Mouse (Mus musculus) stomach, postnatal 0 days (tissue): ENCODE data around the gene Wee2. TPM values are rescaled to one million over a fixed set of nuclear protein-coding genes. Genes with fewer than 3 reads are reported as not detected.

Experiments
- ATAC-seq: fragments of 200-750 bp; cut with Nextera tagmentation; 2 replicates; pipeline ENCODE4 v1.8.0; 2017; ENCODE audit not compliant: low FRiP score, low TSS enrichment
- DNase-seq: peaks from one replicate; pipeline ENCODE4 v3.0.0-alpha.2; 2016; ENCODE audit warnings: low spot score
- H3K27ac ChIP-seq: fragments of 300-500 bp; sonication (generic); replicated peaks from 2 replicates; pipeline ENCODE4 v1.5.1; 2014; ENCODE audit warnings: mild to moderate bottlenecking, control low read depth
- H3K27me3 ChIP-seq: fragments of 300-500 bp; sonication (generic); 2 replicates; pipeline ENCODE4 v1.6.1; 2014; ENCODE audit warnings: low read length; ENCODE audit not compliant: control insufficient read depth, insufficient read depth
- H3K36me3 ChIP-seq: fragments of 300-500 bp; sonication (generic); 2 replicates; pipeline ENCODE4 v1.6.1; 2014; ENCODE audit warnings: low read length, mixed read lengths; ENCODE audit not compliant: control insufficient read depth, insufficient read depth
- H3K4me1 ChIP-seq: fragments of 300-500 bp; sonication (generic); replicated peaks from 2 replicates; pipeline ENCODE4 v1.6.1; 2014; ENCODE audit warnings: antibody characterized with exemption; ENCODE audit not compliant: control insufficient read depth, insufficient read depth
- H3K4me2 ChIP-seq: fragments of 300-500 bp; sonication (generic); replicated peaks from 2 replicates; pipeline ENCODE4 v1.6.1; 2014; ENCODE audit warnings: low read depth, mild to moderate bottlenecking, control low read depth, moderate library complexity
- H3K4me3 ChIP-seq: fragments of 300-500 bp; sonication (generic); 2 replicates; pipeline ENCODE4 v1.5.1; 2014; ENCODE audit warnings: low read depth, low read length, control low read depth
- H3K9ac ChIP-seq: fragments of 300-500 bp; sonication (generic); 2 replicates; pipeline ENCODE4 v1.6.1; 2014; ENCODE audit warnings: mild to moderate bottlenecking, low read length, control low read depth, mixed read lengths
- H3K9me3 ChIP-seq: fragments of 300-500 bp; sonication (generic); 2 replicates; pipeline ENCODE4 v1.6.1; 2016; ENCODE audit warnings: low read length; ENCODE audit not compliant: control insufficient read depth
- CTCF ChIP-seq: IDR thresholded peaks from 2 replicates; pipeline ENCODE4 v1.5.1; 2016; ENCODE audit warnings: antibody characterized with exemption, low read depth, mild to moderate bottlenecking, moderate library complexity
- EP300 ChIP-seq: optimal IDR thresholded peaks from 2 replicates; pipeline ENCODE3; 2016; ENCODE audit warnings: antibody characterized with exemption
- whole genome bisulfite sequencing: fragments of 180-500 bp; shearing (Covaris S2); extraction: QIAGEN DNeasy Blood & Tissue Kit; methylation state at CpG from one replicate; pipeline ENCODE4 v1.1.7; 2014; 5-methylcytosine and 5-hydroxymethylcytosine counted together
- polyA plus RNA-seq: library from polyadenylated mRNA; unstranded; fragments of >200 nt; fragmentation: Nextera tagmentation; extraction: Ambion mirVana; gene quantifications from 2 replicates; pipeline ENCODE4 v1.2.1, GENCODE M21; 2015

Wee2 gene
- polyA plus RNA-seq: 0.05 TPM in 1 of 2 replicates, not detected in the other

DNA sequence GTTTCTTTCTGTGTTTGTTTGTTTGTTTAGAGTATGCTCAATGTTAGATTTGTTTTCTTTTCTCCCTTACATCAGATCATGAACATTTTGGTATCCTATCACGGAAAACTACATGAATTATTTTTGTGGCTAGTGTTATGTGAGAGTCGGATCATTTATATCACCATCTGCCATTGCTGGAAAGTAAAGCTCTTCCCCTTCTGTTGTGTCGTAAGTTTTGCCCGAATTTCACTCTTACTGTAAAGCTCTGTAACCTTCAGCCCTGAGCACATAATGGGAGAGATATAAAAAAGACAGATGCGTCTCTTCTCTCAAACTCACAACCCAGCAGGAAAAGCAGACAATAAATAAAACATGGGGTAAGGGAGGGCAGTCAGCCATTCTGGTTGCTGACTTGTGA, at the start of gene Wee2:
TSS of gene Wee2 (plus strand) at position 153 of the 400 bp plus-strand sequence.
- H3K9me3 ChIP-seq: no peaks in the 10 kb centered on the region
- no peaks in the 10 kb centered on the region for H3K27me3 ChIP-seq
- H3K9ac ChIP-seq: no peak within 1 kb of the TSS
- ATAC-seq (no peak), DNase-seq (no peak)
- no peak within 1 kb of the TSS for H3K4me3 ChIP-seq
- H3K27ac ChIP-seq: no peak within 1 kb of the TSS
- H3K4me2 ChIP-seq: no peak within 1 kb of the TSS
- WGBS: 69% methylated on average over 5 of the region's 5 CpGs
- H3K36me3 ChIP-seq: no peaks in the 10 kb centered on the region
- H3K4me1 ChIP-seq: no peaks in the 10 kb centered on the region
- TF ChIP-seq CTCF: no peak
- TF ChIP-seq EP300: no peak

GRCm38 (mm10) chr6:40390975-40391374, 47.9 kb upstream of the Wee2 start:
- ATAC-seq (no peak), DNase-seq (no peak)
- peak; percentile 45 for TF ChIP-seq CTCF
- TF ChIP-seq EP300: no peak
- Histone ChIP-seq H3K36me3 (0 out of 2 replicates have a peak, but pooled peaks cover 3% of the 10 kb centered on the region), H3K4me1 (no peaks in the 10 kb centered on the region), H3K27me3 (no peaks in the 10 kb centered on the region), H3K27ac (no peak overlapping the region), H3K4me3 (no peak overlapping the region), H3K9ac (no peak overlapping the region), H3K9me3 (no peaks in the 10 kb centered on the region), H3K4me2 (no peak overlapping the region)
- 77% methylated on average over 1 of the region's 1 CpGs for WGBS

DNA sequence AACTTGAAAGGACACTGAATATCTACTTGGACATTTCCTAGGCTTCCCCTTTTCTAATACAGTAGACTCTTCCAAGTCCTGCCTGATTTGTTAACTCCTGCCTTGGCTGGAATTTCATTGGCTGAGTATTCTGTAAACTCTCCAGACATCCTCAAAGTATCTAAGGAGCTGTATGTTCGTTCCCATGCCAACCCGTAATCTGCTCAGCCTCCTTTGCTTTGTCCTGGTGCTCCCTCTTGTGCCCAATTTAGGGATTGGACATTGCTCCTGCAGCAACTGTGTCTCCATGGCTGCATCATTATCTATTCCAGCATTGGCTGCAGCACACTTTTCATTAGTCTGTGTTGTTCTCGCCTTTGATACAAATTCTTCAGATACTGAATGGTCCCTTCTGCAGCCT, 45.7 kb upstream of the Wee2 start:
- DNase-seq (peak; percentile 74), ATAC-seq (peak; percentile 90)
- no peak overlapping the region for H3K9ac ChIP-seq
- no peak overlapping the region for H3K27ac ChIP-seq
- no peak overlapping the region for H3K4me2 ChIP-seq
- H3K4me3 ChIP-seq: no peak overlapping the region
- TF ChIP-seq EP300: no peak
- TF ChIP-seq CTCF: peak; percentile 94
- H3K4me1 ChIP-seq: no peaks in the 10 kb centered on the region
- no peaks in the 10 kb centered on the region for H3K9me3 ChIP-seq
- H3K36me3 ChIP-seq: 0 out of 2 replicates have a peak, but pooled peaks cover 6% of the 10 kb centered on the region
- no peaks in the 10 kb centered on the region for H3K27me3 ChIP-seq
- 23% methylated on average over 3 of the region's 3 CpGs for WGBS

DNA sequence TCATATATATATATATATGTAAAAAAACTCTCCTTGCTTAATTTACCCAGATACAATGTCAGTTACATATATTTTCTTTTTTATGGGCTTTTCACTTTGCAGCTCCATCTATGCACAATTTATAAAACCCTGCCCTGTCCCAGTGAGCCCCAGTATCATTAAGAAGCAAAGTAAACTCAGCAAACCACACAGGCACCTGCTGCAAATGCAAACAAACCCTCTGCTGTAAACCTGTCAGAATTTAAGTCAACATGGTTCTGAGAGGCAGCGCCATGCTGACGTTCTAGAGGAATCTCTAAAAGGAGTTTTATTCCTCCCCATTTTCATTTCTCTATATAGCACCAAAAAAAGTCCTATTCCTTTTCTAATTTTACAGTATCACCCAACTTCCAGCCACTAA, 36.9 kb upstream of the Wee2 start:
- H3K27me3 ChIP-seq: no peaks in the 10 kb centered on the region
- no peak overlapping the region for H3K27ac ChIP-seq
- ATAC-seq: peak; percentile 68; the same call in 1 of the 2 replicates
- WGBS: 50% methylated on average over 2 of the region's 2 CpGs
- peaks cover 14% of the 10 kb centered on the region for H3K36me3 ChIP-seq
- no peak overlapping the region for H3K9ac ChIP-seq
- H3K4me1 ChIP-seq: no peaks in the 10 kb centered on the region
- TF ChIP-seq CTCF: no peak
- no peak for TF ChIP-seq EP300
- no peaks in the 10 kb centered on the region for H3K9me3 ChIP-seq
- H3K4me3 ChIP-seq: no peak overlapping the region
- peak; percentile 30 for DNase-seq
- no peak overlapping the region for H3K4me2 ChIP-seq

DNA sequence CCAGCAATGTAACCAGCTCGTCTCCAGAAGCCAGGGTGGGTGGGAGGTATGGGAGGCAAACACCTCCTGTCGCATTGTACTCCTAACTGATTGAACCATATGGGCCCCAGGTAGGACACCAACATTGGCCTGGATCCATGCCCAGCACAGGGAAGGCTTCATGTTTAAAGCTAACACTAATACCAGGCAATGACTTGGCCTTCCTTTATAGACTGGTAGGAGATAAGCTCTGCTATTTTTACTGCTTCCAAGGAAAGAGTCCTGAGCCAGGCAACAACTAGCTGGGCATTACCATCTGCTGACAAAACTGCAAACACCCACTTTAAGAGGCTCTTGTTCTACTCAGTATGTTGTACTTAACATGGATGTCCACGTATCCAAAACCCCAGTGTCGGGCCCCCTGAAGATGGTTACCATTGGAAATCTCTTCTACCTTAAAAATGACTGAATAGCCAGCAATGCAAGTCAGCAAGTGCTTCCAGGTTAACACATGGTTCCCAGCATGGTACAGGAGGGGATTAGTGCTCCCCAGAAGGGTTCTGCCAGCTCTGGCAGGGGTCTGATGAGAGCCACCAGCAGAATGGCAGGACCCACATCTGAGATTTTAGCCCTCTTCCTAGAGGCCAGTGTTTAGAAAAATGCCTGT, 35.1 kb upstream of the Wee2 start:
- Histone ChIP-seq H3K36me3 (peaks cover 17% of the 10 kb centered on the region), H3K27ac (no peak overlapping the region), H3K4me3 (no peak overlapping the region), H3K4me1 (no peaks in the 10 kb centered on the region), H3K9ac (no peak overlapping the region), H3K27me3 (no peaks in the 10 kb centered on the region), H3K9me3 (no peaks in the 10 kb centered on the region), H3K4me2 (no peak overlapping the region)
- TF ChIP-seq EP300: no peak
- no peak for TF ChIP-seq CTCF
- ATAC-seq (0 out of 2 replicates have a peak, but pooled peaks have one; percentile 21), DNase-seq (no peak)
- WGBS: 84% methylated on average over 4 of the region's 4 CpGs

- 90% methylated on average over 3 of the region's 3 CpGs for WGBS
- Histone ChIP-seq H3K4me1 (no peaks in the 10 kb centered on the region), H3K9ac (no peak overlapping the region), H3K9me3 (no peaks in the 10 kb centered on the region), H3K36me3 (peaks cover 10% of the 10 kb centered on the region), H3K4me2 (no peak overlapping the region), H3K27me3 (no peaks in the 10 kb centered on the region), H3K27ac (no peak overlapping the region), H3K4me3 (no peak overlapping the region)
- no peak for TF ChIP-seq CTCF
- no peak for TF ChIP-seq EP300
- no peak for DNase-seq
- ATAC-seq: no peak
Observed at GRCm38 (mm10) chr6:40411085-40411484, 27.8 kb upstream of the Wee2 start.
